Mouse (Mus musculus) 416B (cell line): ENCODE results near the gene Amy2a2.
"Not testable (repeated sequence)": the region's sequence is repeated elsewhere in the genome, so short reads cannot be mapped to it uniquely, and the experiment has no call there.

Experiments
- DNase-seq: peaks from one replicate; pipeline ENCODE4 v3.0.0; 2011; ENCODE audit warnings: low read depth

Amy2a2 gene

DNA sequence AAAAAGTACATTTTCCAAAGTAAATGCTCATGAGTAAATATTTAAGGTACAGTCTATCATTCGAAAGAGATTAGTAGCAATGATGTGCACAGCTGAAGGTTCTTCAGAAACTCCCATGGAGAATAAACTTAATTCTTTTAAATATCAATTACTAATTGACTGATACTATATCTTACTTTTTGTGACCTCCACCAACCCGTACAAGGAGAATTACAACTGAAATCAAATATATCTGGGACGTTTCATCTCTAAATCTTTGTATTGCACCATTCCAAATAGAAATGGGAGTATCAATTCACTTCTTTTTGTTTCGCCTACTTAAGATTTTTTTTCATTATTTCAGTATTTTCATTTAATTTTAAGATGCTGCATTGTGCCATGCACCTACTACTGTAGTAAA lies at the start of gene Amy2a2:
Amy2a2 (minus strand) TSS at position 101 of the 400 bp plus-strand sequence.
- not testable (repeated sequence) for DNase-seq

- not testable (repeated sequence) for DNase-seq
Observed at GRCm38 (mm10) chr3:113345484-113345883, 11.0 kb downstream of the Amy2a2 start.

DNA sequence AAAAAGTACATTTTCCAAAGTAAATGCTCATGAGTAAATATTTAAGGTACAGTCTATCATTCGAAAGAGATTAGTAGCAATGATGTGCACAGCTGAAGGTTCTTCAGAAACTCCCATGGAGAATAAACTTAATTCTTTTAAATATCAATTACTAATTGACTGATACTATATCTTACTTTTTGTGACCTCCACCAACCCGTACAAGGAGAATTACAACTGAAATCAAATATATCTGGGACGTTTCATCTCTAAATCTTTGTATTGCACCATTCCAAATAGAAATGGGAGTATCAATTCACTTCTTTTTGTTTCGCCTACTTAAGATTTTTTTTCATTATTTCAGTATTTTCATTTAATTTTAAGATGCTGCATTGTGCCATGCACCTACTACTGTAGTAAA lies 32.5 kb downstream of the Amy2a2 start, which contains the start of gene Amy2a3:
Amy2a3 (minus strand) TSS at position 101 of the 400 bp plus-strand sequence.
- DNase-seq, result not testable (repeated sequence)

DNA sequence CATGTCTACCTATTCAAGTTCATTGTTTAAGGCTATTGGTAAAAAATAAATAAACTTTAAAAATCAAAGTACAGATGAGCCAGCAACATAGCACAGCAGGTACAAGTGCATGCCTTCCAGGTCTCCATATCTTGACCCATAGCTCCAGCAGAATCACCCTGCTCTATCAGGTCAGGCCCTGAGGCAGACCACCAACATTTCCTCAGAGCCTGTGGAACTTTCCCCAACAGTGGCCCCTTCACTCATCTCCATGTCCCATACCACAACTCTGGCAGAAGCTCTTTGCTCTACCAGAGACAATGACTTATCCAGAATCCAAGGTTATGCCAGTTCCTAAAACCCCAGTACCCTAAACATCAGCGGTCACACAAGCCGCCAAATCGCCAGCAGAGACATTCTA lies 43.5 kb downstream of the Amy2a2 start:
- DNase-seq, result not testable (repeated sequence)
